Mouse (Mus musculus): ENCODE data around the gene Madd.

DNA sequence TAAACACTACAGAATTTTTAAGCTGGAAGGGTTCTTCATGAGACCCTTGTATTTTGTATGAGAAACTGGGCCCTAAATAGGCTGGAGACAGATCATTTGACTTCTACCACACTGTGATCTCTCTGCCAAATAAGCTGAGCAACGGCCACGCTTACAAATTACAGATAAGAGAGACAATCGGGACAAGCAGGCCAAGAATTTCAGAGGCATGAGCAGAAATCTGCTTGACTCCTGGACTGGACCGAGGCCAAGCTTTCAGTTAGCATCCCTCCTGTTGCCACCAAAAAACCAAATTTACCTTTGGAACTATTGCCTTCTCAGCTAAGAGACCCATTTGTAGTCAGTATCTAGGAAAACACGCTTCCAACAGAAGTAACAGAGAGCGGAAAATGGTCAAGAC lies 23.0 kb downstream of the Madd start:
- no peak; the same call in 1 of the 2 replicates for TF ChIP-seq EP300 (IDR thresholded peaks at IDR 0.05; ENCODE audit: low read depth)
- TF ChIP-seq CTCF (IDR thresholded peaks at IDR 0.05; ENCODE audit: low read depth) = no peak

Measured in heart, postnatal 0 days (tissue).